Mouse (Mus musculus) erythroid progenitor cell, adult 5-6 weeks (primary cell): ENCODE results near the gene Eml1. TPM values are rescaled to one million over a fixed set of nuclear protein-coding genes. Genes with fewer than 3 reads are reported as not detected.

ENCODE experiments used
- ATAC-seq: replicated peaks from 2 replicates; pipeline ENCODE4 v1.8.0; 2016; ENCODE audit warnings: moderate number of reproducible peaks, mild to moderate bottlenecking, moderate TSS enrichment, inconsistent platforms; ENCODE audit not compliant: poor library complexity, low FRiP score, severe bottlenecking
- total RNA-seq, 2 experiments: library from RNA; stranded (forward) in 1 of 2; stranded (reverse) in 1 of 2; fragments of 150-400 nt in 1 of 2; fragments of 186-747, 209-891 nt in 1 of 2; gene quantifications; 2 replicates each; pipeline versions ENCODE4 v1.2.3 to v1.2.4; 2015 to 2017; ENCODE audit warnings: low replicate concordance in 2 of 2

The Eml1 gene
- total RNA-seq, 2 experiments from 2014 or later: not detected

- no peak for ATAC-seq
Observed at GRCm38 (mm10) chr12:108414932-108415331, 44.2 kb downstream of the Eml1 start.

- no peak for ATAC-seq
Observed at GRCm38 (mm10) chr12:108419570-108419969, 48.8 kb downstream of the Eml1 start.

- ATAC-seq: no peak
Observed at GRCm38 (mm10) chr12:108421477-108421876, 50.7 kb downstream of the Eml1 start.

GRCm38 (mm10) chr12:108422495-108422857 lies 51.7 kb downstream of the Eml1 start:
- ATAC-seq: no peak

GRCm38 (mm10) chr12:108422858-108423631 lies 52.3 kb downstream of the Eml1 start:
- no peak for ATAC-seq

GRCm38 (mm10) chr12:108430964-108431363 lies 60.2 kb downstream of the Eml1 start:
- ATAC-seq: no peak

- ATAC-seq: no peak
Observed at GRCm38 (mm10) chr12:108431714-108432113, 61.0 kb downstream of the Eml1 start.

- no peak for ATAC-seq
Observed at GRCm38 (mm10) chr12:108432578-108432977, 61.8 kb downstream of the Eml1 start.

- no peak for ATAC-seq
Observed at GRCm38 (mm10) chr12:108433030-108433429, 62.3 kb downstream of the Eml1 start.

- no peak for ATAC-seq
Observed at GRCm38 (mm10) chr12:108433498-108433897, 62.7 kb downstream of the Eml1 start.

GRCm38 (mm10) chr12:108435444-108436015 lies 64.8 kb downstream of the Eml1 start:
- ATAC-seq: no peak

- no peak for ATAC-seq
Observed at GRCm38 (mm10) chr12:108436029-108436923, 65.5 kb downstream of the Eml1 start.

GRCm38 (mm10) chr12:108437446-108437845 lies 66.7 kb downstream of the Eml1 start:
- ATAC-seq: no peak

- no peak for ATAC-seq
Observed at GRCm38 (mm10) chr12:108443271-108443670, 72.5 kb downstream of the Eml1 start.

- ATAC-seq: no peak
Observed at GRCm38 (mm10) chr12:108443708-108444107, 73.0 kb downstream of the Eml1 start.

- no peak for ATAC-seq
Observed at GRCm38 (mm10) chr12:108444166-108445115, 73.7 kb downstream of the Eml1 start.

- no peak for ATAC-seq
Observed at GRCm38 (mm10) chr12:108446721-108447120, 76.0 kb downstream of the Eml1 start.

GRCm38 (mm10) chr12:108448396-108448795 lies 77.6 kb downstream of the Eml1 start:
- no peak for ATAC-seq

GRCm38 (mm10) chr12:108449935-108450334 lies 79.2 kb downstream of the Eml1 start:
- no peak for ATAC-seq

- no peak for ATAC-seq
Observed at GRCm38 (mm10) chr12:108450546-108450945, 79.8 kb downstream of the Eml1 start.
